Mouse (Mus musculus) limb, embryonic 12.5 days (tissue): Measurements from ENCODE around the gene Lrmda. TPM values are rescaled to one million over a fixed set of nuclear protein-coding genes. Genes with fewer than 3 reads are reported as not detected.

ENCODE experiments used
- ATAC-seq: fragments of 200-750 bp; cut with Nextera tagmentation; 2 replicates; pipeline ENCODE4 v1.8.0; 2017; ENCODE audit warnings: low read depth, moderate TSS enrichment; ENCODE audit not compliant: insufficient number of reproducible peaks, insufficient read depth, low FRiP score, low TSS enrichment
- H3K27ac ChIP-seq: fragments of 300-500 bp; sonication (generic); 2 replicates; pipeline ENCODE4 v1.5.1; 2016; ENCODE audit warnings: mild to moderate bottlenecking, moderate library complexity
- H3K27me3 ChIP-seq: fragments of 300-500 bp; sonication (generic); 2 replicates; pipeline ENCODE4 v1.6.1; 2016; ENCODE audit warnings: mild to moderate bottlenecking, moderate library complexity
- H3K36me3 ChIP-seq: fragments of 300-500 bp; sonication (generic); 2 replicates; pipeline ENCODE4 v1.6.1; 2016; ENCODE audit warnings: mild to moderate bottlenecking, moderate library complexity
- H3K4me1 ChIP-seq: fragments of 300-500 bp; sonication (generic); replicated peaks from 2 replicates; pipeline ENCODE4 v1.6.1; 2016
- H3K4me2 ChIP-seq: fragments of 300-500 bp; sonication (generic); 2 replicates; pipeline ENCODE4 v1.6.1; 2016; ENCODE audit warnings: mild to moderate bottlenecking, moderate library complexity
- H3K4me3 ChIP-seq: fragments of 300-500 bp; sonication (generic); replicated peaks from 2 replicates; pipeline ENCODE4 v1.5.1; 2016; ENCODE audit warnings: mild to moderate bottlenecking
- H3K9ac ChIP-seq: fragments of 300-500 bp; sonication (generic); replicated peaks from 2 replicates; pipeline ENCODE4 v1.6.1; 2016; ENCODE audit warnings: mild to moderate bottlenecking, moderate library complexity
- H3K9me3 ChIP-seq: fragments of 300-500 bp; sonication (generic); 2 replicates; pipeline ENCODE4 v1.6.1; 2016; ENCODE audit warnings: mild to moderate bottlenecking, moderate library complexity
- WGBS: fragments of 180-500 bp; shearing (Covaris S2); methylation state at CpG from one replicate; pipeline ENCODE4 v1.1.7; 2016; 5-methylcytosine and 5-hydroxymethylcytosine counted together
- polyA plus RNA-seq: library from polyadenylated mRNA; unstranded; fragments of >200 nt; fragmentation: Nextera tagmentation; extraction: Ambion mirVana; gene quantifications from 2 replicates; pipeline ENCODE4 v1.2.1, GENCODE M21; 2016

Gene Lrmda
- polyA plus RNA-seq, 1 experiment from 2014 or later = 0.41 TPM

DNA sequence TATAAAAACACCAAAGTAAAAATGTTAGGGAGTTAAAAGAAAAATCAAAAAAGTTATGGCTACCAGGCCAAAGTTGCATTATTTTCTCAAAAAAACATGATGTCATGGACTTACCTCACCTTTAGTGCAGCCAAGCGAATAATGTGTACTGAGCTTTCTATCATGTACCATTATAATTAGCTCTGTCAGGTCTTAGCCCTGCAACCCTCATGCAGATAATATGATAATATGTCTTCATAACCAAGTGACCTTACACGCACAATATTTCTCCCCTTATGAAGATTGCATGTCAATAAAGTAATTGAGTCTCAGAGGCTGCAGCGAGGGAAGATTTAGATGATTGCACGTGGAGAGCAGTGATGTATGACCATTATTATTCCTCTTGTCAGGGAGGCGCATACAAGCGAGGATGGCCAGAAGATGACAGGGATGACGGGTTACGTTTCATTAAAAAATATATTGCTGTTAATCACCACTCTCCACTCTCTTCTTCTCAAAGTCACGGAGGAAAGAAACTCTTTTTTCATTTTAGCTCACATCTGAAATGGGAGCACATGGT, 911.1 kb downstream of the Lrmda start:
- H3K27ac ChIP-seq = no peak overlapping the region
- H3K27me3 ChIP-seq = no peaks in the 10 kb centered on the region
- no peaks in the 10 kb centered on the region for H3K9me3 ChIP-seq
- no peak overlapping the region for H3K4me3 ChIP-seq
- H3K4me2 ChIP-seq = no peak overlapping the region
- WGBS = 81% methylated on average over 9 of the region's 9 CpGs
- H3K36me3 ChIP-seq = no peaks in the 10 kb centered on the region
- no peak for ATAC-seq
- H3K9ac ChIP-seq = no peak overlapping the region
- no peaks in the 10 kb centered on the region for H3K4me1 ChIP-seq

DNA sequence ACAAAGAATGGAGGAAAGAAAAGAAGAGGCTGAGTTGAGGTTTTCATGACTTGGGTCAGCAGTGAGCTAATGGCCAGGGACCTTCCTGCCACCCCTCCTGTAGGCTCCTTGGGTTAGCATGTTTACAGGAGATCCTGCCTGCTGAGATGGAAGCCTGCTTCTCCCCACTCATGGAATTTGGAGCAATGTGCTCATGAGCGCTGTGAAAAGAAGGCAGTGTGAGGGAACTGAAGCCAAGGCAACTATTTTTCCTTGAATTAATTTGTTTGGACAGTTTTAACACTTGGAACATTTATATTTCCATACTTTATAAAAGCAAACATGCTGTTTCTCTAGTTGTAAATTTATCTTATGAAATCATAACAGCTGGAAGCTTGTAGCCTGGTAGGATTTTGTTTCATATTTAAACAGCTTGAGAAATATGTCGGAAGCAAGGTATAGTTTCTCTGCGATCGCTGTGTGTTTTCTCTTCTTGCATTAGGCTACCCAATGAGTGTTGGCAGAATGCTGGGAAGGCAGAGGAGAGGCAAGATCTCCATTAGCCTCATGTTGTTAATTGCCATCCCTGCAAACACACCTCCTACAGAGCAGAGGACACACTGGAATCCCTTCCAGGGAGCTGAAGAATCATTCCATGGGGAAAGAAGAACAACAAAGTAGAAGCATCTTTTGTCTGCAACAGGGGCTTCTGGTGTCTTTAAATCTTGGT, 911.8 kb downstream of the Lrmda start:
- no peak for ATAC-seq
- Histone ChIP-seq H3K4me1 (no peaks in the 10 kb centered on the region; the same call in 1 of the 2 replicates), H3K27me3 (no peaks in the 10 kb centered on the region), H3K9ac (no peak overlapping the region), H3K27ac (no peak overlapping the region), H3K4me2 (no peak overlapping the region), H3K9me3 (no peaks in the 10 kb centered on the region), H3K36me3 (no peaks in the 10 kb centered on the region), H3K4me3 (no peak overlapping the region)
- 80% methylated on average over 4 of the region's 4 CpGs for WGBS

DNA sequence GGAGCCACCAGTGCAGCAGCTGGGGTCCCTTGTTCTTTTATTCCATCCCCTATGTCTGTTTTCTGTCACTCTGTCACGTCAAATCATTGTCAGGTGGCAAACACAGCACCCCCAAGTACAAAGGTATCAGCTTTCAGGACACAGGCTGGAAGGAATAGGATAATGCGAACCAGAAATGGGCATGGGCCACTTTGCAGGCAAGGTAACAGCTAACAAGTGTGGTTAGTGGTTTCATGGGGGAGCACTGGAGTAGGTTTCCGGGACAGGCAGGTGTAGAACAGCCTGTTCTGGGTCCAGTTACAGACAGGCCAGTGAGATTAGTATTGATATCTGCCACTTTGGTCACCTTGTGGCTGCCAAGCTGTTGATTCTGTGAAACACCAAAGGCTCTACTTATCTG, 917.2 kb downstream of the Lrmda start:
- Histone ChIP-seq H3K4me1 (no peaks in the 10 kb centered on the region; the same call in 1 of the 2 replicates), H3K9ac (no peak overlapping the region), H3K27ac (no peak overlapping the region), H3K36me3 (no peaks in the 10 kb centered on the region), H3K9me3 (no peaks in the 10 kb centered on the region), H3K4me3 (no peak overlapping the region), H3K27me3 (no peaks in the 10 kb centered on the region), H3K4me2 (no peak overlapping the region)
- 22% methylated on average over 3 of the region's 3 CpGs for WGBS
- ATAC-seq = 0 out of 2 replicates have a peak, but pooled peaks have one; percentile 47

DNA sequence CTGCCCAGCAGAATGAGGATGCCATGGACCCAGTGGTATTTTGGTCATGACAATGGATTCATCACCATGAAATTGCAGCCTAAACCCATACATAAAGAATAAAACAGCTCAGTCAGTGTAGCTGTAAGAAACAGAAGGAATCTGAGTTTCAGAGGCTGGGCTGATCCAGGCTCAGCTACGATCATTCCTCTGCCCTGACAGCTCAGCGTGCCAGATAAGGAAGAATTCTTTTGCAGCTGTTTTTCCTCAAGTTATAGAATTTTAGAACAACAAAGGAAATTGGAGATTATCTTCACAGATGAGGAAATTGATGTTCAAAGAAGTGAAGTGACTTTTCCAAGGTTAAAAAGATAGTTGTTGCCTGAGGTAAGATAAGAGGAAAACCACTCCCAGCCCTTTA, 921.1 kb downstream of the Lrmda start:
- Histone ChIP-seq H3K9ac (no peak overlapping the region), H3K27ac (no peak overlapping the region), H3K9me3 (no peaks in the 10 kb centered on the region), H3K4me1 (no peaks in the 10 kb centered on the region; the same call in 1 of the 2 replicates), H3K4me2 (no peak overlapping the region), H3K4me3 (no peak overlapping the region), H3K36me3 (no peaks in the 10 kb centered on the region), H3K27me3 (no peaks in the 10 kb centered on the region)
- 63% methylated on average over 2 of the region's 2 CpGs for WGBS
- ATAC-seq = no peak

DNA sequence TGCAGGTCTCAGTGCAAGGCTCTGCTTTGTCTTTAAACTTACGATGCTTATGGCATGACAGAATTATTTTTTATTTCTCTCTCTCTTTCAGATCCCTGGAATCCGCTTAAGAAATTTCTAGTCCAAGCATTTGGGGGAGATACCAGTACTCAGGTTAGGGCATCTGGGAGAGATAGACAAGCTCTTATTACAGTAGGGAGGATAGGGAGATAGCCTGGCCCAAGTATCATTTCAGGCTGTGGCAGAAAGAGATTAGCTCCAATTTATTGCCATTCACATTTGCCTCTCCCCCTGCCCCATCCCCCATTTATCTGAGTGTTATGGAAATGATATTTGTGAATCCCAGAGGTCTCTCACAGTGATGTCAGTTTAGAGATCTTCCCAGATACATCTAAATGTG, 923.1 kb downstream of the Lrmda start:
- H3K9me3 ChIP-seq = no peaks in the 10 kb centered on the region
- H3K36me3 ChIP-seq = no peaks in the 10 kb centered on the region
- H3K27me3 ChIP-seq = no peaks in the 10 kb centered on the region
- H3K9ac ChIP-seq = no peak overlapping the region
- no peak overlapping the region for H3K27ac ChIP-seq
- WGBS = 86% methylated on average over 2 of the region's 2 CpGs
- H3K4me2 ChIP-seq = no peak overlapping the region
- H3K4me3 ChIP-seq = no peak overlapping the region
- no peaks in the 10 kb centered on the region for H3K4me1 ChIP-seq
- ATAC-seq = no peak

DNA sequence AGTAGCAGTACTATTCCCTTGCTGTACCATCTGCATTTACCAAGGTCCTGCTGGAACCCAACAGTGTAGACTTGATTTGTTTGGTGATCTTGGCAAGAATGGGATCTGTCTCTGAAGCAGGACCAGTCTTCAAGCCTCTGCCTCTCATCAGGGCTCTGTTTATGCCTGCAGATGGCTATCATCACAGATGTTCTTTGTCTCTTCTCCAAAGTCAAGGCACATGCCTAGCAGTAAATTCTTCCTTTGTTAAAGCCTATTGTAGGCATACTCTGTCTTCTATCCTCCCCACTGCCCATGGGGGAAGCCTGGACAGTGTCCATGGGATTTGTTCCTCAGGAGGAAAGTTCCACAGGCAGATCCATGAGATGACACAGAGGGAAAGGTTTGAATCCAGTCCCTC, 930.0 kb downstream of the Lrmda start:
- no peak overlapping the region for H3K9ac ChIP-seq
- no peaks in the 10 kb centered on the region for H3K4me1 ChIP-seq
- H3K4me2 ChIP-seq = no peak overlapping the region
- no peak overlapping the region for H3K4me3 ChIP-seq
- H3K27me3 ChIP-seq = no peaks in the 10 kb centered on the region
- ATAC-seq = no peak
- H3K9me3 ChIP-seq = no peaks in the 10 kb centered on the region
- no peak overlapping the region for H3K27ac ChIP-seq
- no peaks in the 10 kb centered on the region for H3K36me3 ChIP-seq

DNA sequence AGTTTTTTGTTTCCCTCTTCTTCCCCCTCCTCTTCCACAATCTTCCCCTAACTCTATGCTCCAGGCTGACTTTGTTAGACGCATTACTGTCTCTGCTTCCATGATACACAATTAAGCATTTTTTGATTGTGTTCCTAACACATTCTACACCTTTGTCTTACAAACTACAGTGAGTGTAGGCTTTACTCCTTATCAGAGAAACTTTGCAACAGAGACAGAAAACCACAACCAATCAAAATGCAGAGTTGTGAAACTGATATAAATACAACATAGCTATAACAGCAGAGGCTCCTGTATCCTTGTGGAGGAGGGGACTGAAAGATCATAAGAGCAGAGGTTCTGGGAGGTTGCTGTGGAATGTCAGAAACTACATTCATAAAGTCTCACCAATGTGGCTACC, 933.5 kb downstream of the Lrmda start:
- Histone ChIP-seq H3K4me1 (no peaks in the 10 kb centered on the region), H3K36me3 (no peaks in the 10 kb centered on the region), H3K4me3 (no peak overlapping the region), H3K4me2 (no peak overlapping the region), H3K9me3 (no peaks in the 10 kb centered on the region), H3K27me3 (no peaks in the 10 kb centered on the region), H3K9ac (no peak overlapping the region), H3K27ac (no peak overlapping the region)
- 92% methylated on average over 1 of the region's 1 CpGs for WGBS
- ATAC-seq = no peak

DNA sequence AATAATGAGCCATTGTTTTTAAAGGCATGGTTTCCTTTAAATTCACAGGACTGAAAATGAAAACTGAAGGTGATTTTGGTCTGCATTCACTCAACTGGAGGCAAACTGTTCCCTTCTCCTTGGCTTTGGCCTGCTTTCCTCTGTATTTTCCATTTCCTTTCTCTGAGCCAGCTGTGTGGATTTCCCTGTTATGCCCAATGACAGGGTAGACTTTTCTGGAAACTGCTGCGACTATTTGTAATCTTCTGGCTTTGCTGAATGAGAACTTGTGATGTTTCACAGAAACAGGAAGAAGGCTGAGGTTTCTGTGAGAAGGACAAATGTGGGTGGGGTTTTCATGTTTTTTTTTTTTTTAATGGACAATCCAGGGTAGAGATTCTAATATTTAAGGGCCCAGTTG, 940.7 kb downstream of the Lrmda start:
- ATAC-seq = no peak
- Histone ChIP-seq H3K9ac (no peak overlapping the region), H3K4me2 (no peak overlapping the region), H3K27me3 (no peaks in the 10 kb centered on the region), H3K9me3 (no peaks in the 10 kb centered on the region), H3K4me3 (no peak overlapping the region), H3K27ac (no peak overlapping the region), H3K4me1 (no peaks in the 10 kb centered on the region), H3K36me3 (no peaks in the 10 kb centered on the region)
- 71% methylated on average over 1 of the region's 1 CpGs for WGBS

DNA sequence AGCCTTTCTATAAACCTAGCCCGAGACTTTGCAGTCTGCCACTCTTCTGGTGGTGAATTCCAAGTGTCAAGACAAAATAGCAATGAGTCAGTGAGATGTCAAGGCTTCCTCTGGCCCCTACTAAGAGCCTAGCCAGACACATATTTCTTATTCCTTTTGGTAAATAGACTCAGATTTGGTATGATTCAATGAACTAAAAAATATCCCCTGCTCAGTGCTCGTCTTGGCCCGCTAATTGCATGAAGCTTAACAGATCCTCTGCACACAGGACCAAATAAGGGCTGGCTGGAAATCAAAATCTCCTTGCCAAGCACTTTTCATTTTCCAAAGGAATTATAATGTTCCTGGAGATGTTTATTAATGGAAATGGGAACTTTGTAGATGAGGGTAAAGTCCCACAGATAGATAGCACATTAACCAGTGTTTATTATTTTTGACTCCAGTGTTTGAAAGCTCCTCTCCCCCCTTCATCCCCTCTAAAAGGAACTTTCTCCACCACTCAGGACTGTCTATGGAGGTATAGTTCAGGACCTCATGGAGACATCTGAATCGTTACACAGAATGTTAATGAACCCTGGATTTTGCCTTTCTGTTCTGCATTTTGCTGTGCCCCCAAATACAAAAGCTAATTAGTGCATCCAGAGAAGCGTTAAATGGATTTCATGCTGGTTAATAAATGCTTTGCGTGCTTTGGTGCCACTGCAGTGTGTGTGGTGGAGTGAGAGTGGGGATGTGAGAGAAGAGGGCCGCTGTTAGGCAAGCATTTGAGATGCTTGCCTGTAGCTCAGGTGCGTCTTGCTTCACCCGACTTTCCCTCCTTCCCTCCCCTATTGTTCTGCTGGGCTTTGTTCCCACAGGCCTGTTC, 945.5 kb downstream of the Lrmda start:
- Histone ChIP-seq H3K27ac (no peak overlapping the region), H3K9me3 (peaks cover 6% of the 10 kb centered on the region; the same call in 1 of the 2 replicates), H3K9ac (no peak overlapping the region), H3K27me3 (no peaks in the 10 kb centered on the region), H3K4me3 (no peak overlapping the region), H3K4me2 (no peak overlapping the region), H3K4me1 (peaks cover 9% of the 10 kb centered on the region), H3K36me3 (no peaks in the 10 kb centered on the region)
- ATAC-seq = no peak
- 77% methylated on average over 9 of the region's 9 CpGs for WGBS

DNA sequence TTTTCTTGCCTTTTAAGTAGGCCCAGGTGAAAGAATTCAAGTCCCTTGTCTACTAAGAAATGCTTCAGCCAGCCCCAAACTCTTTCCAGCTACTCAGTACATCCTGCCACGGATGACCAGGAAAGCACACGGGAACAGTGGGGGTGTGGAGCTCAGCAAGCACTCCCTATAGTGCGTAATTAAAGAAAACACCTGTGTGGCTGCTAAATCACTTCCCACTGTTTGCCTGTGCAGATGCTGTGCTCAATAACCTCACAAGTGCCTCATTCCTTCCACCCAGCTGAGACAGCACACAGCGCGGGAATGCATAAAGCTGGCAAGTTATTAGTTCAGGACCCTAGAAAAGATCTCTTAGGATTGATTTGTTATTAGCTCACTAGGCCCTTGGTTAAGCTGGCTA, 949.2 kb downstream of the Lrmda start:
- H3K9me3 ChIP-seq = peaks cover 6% of the 10 kb centered on the region; the same call in 1 of the 2 replicates
- H3K4me3 ChIP-seq = no peak overlapping the region
- H3K27me3 ChIP-seq = no peaks in the 10 kb centered on the region
- peak overlapping the region; percentile 62 for H3K27ac ChIP-seq
- 21% methylated on average over 5 of the region's 5 CpGs for WGBS
- no peak overlapping the region for H3K4me2 ChIP-seq
- ATAC-seq = peak; percentile 79; the same call in 1 of the 2 replicates
- H3K9ac ChIP-seq = no peak overlapping the region
- H3K36me3 ChIP-seq = no peaks in the 10 kb centered on the region
- H3K4me1 ChIP-seq = peaks cover 9% of the 10 kb centered on the region

DNA sequence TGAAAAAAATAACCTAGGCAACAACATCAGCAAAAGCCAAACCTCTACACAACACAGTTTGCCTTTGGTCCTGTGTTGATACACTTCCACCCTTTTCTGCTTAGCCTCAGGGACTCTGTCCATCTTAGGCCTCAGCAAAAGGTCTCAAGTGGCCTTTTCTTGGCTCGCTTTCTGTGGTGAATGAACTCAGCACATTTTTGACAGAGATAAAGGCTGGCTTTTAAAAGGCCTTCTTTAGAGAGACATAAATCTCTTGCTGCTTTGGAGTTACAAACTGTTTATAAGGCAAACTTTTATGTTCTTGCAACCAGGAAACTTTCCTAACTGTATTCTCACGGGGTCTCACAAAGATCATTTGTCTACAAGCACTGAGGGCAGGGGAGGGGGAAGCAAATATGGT, 967.2 kb downstream of the Lrmda start:
- no peaks in the 10 kb centered on the region for H3K9me3 ChIP-seq
- 66% methylated on average over 2 of the region's 2 CpGs for WGBS
- ATAC-seq = no peak
- no peak overlapping the region for H3K27ac ChIP-seq
- H3K9ac ChIP-seq = no peak overlapping the region
- H3K27me3 ChIP-seq = no peaks in the 10 kb centered on the region
- peaks cover 6% of the 10 kb centered on the region; the same call in 1 of the 2 replicates for H3K4me1 ChIP-seq
- no peaks in the 10 kb centered on the region for H3K36me3 ChIP-seq
- no peak overlapping the region for H3K4me3 ChIP-seq
- no peak overlapping the region for H3K4me2 ChIP-seq
